Mouse (Mus musculus) forebrain, embryonic 14.5 days (tissue): Measurements from ENCODE around the gene Rpl12. TPM values are rescaled to one million over a fixed set of nuclear protein-coding genes. Genes with fewer than 3 reads are reported as not detected.

Source experiments
- ATAC-seq: fragments of 200-750 bp; cut with Nextera tagmentation; 2 replicates; pipeline ENCODE4 v1.8.0; 2017; ENCODE audit warnings: mild to moderate bottlenecking, moderate library complexity
- DNase-seq: peaks from one replicate; pipeline ENCODE4 v3.0.0-alpha.2; 2015; ENCODE audit warnings: low spot score
- H3K27ac ChIP-seq: fragments of 300-500 bp; sonication (generic); 2 replicates; pipeline ENCODE4 v1.5.1; 2014; ENCODE audit warnings: low read depth, mild to moderate bottlenecking, control low read depth, low read length, moderate library complexity
- H3K27me3 ChIP-seq: fragments of 300-500 bp; sonication (generic); replicated peaks from 2 replicates; pipeline ENCODE4 v1.6.1; 2014; ENCODE audit warnings: low read length, control low read depth, mixed read lengths; ENCODE audit not compliant: control insufficient read depth, insufficient read depth
- H3K36me3 ChIP-seq: fragments of 300-500 bp; sonication (generic); 2 replicates; pipeline ENCODE4 v1.6.1; 2014; ENCODE audit warnings: low read length, control low read depth; ENCODE audit not compliant: control insufficient read depth, insufficient read depth
- H3K4me1 ChIP-seq: fragments of 300-500 bp; sonication (generic); 2 replicates; pipeline ENCODE4 v1.6.1; 2014; ENCODE audit warnings: antibody characterized with exemption, low read length, control low read depth; ENCODE audit not compliant: control insufficient read depth, insufficient read depth
- H3K4me2 ChIP-seq: fragments of 300-500 bp; sonication (generic); 2 replicates; pipeline ENCODE4 v1.6.1; 2014; ENCODE audit warnings: mild to moderate bottlenecking, control low read depth, low read length
- H3K4me3 ChIP-seq: fragments of 300-500 bp; sonication (generic); 2 replicates; pipeline ENCODE4 v1.5.1; 2014; ENCODE audit warnings: low read depth, low read length, control low read depth
- H3K9ac ChIP-seq: fragments of 300-500 bp; sonication (generic); 2 replicates; pipeline ENCODE4 v1.6.1; 2014; ENCODE audit warnings: mild to moderate bottlenecking, low read length, control low read depth, moderate library complexity
- H3K9me3 ChIP-seq: fragments of 300-500 bp; sonication (generic); replicated peaks from 2 replicates; pipeline ENCODE4 v1.6.1; 2016; ENCODE audit warnings: low read length, control low read depth, mixed read lengths; ENCODE audit not compliant: control insufficient read depth
- WGBS: fragments of 180-500 bp; shearing (Covaris S2); extraction: QIAGEN DNeasy Blood & Tissue Kit; methylation state at CpG from one replicate; pipeline ENCODE4 v1.1.7; 2014; 5-methylcytosine and 5-hydroxymethylcytosine counted together
- polyA plus RNA-seq: library from polyadenylated mRNA; unstranded; fragments of >200 nt; fragmentation: Nextera tagmentation; extraction: Ambion mirVana; gene quantifications from 2 replicates; pipeline ENCODE4 v1.2.1, GENCODE M21; 2014

The Rpl12 gene
- polyA plus RNA-seq, 1 experiment from 2014 or later = 128 TPM

DNA sequence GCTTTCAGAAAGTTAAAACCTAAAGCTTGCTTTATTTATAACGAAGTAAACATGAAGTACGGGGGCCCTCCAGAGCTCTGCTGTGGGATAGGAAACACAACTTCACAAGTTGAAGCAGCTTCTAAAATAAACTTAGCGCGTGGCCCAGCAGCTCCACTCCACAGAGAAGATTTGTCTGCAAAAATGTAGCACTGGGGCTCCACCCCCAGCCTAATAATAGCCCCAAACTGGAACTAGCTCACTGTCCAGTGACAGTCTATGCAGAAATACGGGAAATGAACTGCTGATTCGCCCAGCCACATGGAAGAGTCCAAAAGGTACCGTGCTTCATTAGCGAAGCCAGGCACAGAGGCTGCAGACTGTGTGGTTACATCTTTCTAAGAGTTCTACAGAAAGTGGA, 8.0 kb downstream of the Rpl12 start:
- H3K36me3 ChIP-seq = peaks cover 27% of the 10 kb centered on the region
- ATAC-seq (no peak), DNase-seq (no peak)
- H3K4me3 ChIP-seq = no peak overlapping the region
- no peak overlapping the region for H3K9ac ChIP-seq
- peaks cover 6% of the 10 kb centered on the region; the same call in 1 of the 2 replicates for H3K4me1 ChIP-seq
- no peak overlapping the region for H3K27ac ChIP-seq
- 88% methylated on average over 8 of the region's 8 CpGs for WGBS
- no peaks in the 10 kb centered on the region for H3K27me3 ChIP-seq
- H3K9me3 ChIP-seq = no peaks in the 10 kb centered on the region
- no peak overlapping the region for H3K4me2 ChIP-seq

DNA sequence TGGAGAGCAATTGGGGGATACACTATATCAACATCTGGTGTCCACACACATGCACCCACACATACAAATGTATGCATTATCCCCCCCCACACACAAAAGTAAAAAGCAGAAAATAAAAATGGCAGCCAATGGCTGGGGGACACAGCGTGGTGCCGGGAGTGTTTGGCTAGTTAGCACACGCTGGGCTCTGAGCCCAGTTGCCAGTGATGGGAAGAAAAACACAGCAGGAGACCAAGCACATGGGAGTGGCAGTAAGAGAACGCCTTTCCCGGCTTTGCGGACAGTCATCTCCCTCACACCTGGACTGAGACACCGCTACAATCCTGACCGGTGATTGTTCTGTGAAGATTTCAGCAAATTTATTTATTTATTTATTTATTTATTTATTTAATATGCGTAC, 9.9 kb downstream of the Rpl12 start:
- Histone ChIP-seq H3K9ac (no peak overlapping the region), H3K4me3 (no peak overlapping the region), H3K27me3 (no peaks in the 10 kb centered on the region), H3K4me1 (peaks cover 4% of the 10 kb centered on the region; the same call in 1 of the 2 replicates), H3K9me3 (no peaks in the 10 kb centered on the region), H3K27ac (0 out of 2 replicates have a peak overlapping the region, but pooled peaks have one; percentile 9), H3K4me2 (no peak overlapping the region), H3K36me3 (peaks cover 29% of the 10 kb centered on the region)
- ATAC-seq = no peak
- 22% methylated on average over 9 of the region's 9 CpGs for WGBS
- DNase-seq = peak; percentile 82

DNA sequence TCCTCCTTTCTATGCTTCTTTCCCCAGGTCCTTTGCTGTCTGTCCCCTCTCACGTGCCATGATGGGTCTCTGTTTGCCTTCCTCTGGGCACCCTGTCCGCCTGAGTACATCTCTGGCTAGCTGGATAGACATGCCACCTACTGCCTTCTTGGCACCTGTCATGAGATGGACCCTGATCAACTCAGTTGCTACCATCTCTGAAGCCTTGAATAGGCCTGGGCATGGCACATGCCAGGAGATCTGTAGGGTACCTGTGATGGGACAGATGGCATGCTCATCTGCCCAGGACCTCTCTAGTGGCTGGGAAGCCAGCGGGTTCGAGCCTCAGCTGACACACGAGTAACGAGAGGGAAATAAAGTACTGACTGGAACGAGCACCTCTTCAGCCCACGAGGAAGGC, 12.9 kb downstream of the Rpl12 start:
- no peak overlapping the region for H3K4me2 ChIP-seq
- no peaks in the 10 kb centered on the region for H3K4me1 ChIP-seq
- WGBS = 84% methylated on average over 8 of the region's 8 CpGs
- H3K9me3 ChIP-seq = no peaks in the 10 kb centered on the region
- no peak overlapping the region for H3K27ac ChIP-seq
- ATAC-seq = no peak
- no peak overlapping the region for H3K4me3 ChIP-seq
- H3K36me3 ChIP-seq = peaks cover 32% of the 10 kb centered on the region
- H3K9ac ChIP-seq = no peak overlapping the region
- H3K27me3 ChIP-seq = no peaks in the 10 kb centered on the region
- no peak for DNase-seq

DNA sequence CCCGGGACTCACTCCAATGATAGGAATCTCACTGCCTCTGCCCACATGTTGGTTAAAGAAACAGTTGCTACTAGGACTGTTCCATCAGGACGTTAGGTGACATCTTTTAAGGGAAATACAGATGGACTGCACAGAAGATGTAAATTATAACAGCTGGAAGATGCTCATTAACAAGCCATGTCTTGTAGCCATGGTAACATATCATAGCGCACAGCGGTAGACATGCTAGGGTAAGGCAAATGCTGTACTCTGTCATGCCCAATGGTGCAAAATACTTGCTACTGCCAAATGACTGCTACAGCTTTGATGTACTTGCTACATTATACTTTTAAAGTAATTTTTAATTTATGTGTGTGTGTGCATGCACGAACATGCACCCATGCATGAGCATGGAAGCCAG, 15.8 kb downstream of the Rpl12 start:
- Histone ChIP-seq H3K9me3 (no peaks in the 10 kb centered on the region), H3K9ac (no peak overlapping the region), H3K4me2 (no peak overlapping the region), H3K4me1 (peaks cover 4% of the 10 kb centered on the region; the same call in 1 of the 2 replicates), H3K4me3 (no peak overlapping the region), H3K27me3 (no peaks in the 10 kb centered on the region), H3K27ac (peak overlapping the region; percentile 29; the same call in 1 of the 2 replicates), H3K36me3 (peaks cover 32% of the 10 kb centered on the region)
- DNase-seq = peak; percentile 23
- WGBS = 74% methylated on average over 5 of the region's 5 CpGs
- no peak for ATAC-seq

DNA sequence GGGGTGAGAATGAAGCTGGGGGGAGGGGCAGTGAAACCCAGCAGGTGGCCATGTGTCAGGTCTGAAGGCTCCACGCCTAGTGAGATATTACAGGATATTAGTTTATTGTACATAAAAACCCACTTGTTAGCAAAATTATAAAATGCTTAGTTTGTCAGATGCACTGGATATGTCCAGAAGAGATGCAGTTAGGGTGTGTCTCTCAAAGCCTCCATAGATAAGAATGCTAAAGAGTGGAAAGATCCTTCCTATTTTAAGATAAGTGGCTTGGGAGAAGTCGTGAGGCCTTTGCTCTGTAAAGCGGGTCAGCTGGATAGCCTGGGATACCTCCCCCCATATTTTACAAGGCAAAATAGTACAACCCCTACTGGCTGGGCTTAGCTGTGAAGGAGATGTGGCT, 17.3 kb downstream of the Rpl12 start:
- Histone ChIP-seq H3K4me3 (no peak overlapping the region), H3K27me3 (no peaks in the 10 kb centered on the region), H3K9ac (no peak overlapping the region), H3K4me2 (no peak overlapping the region), H3K9me3 (no peaks in the 10 kb centered on the region), H3K4me1 (peaks cover 4% of the 10 kb centered on the region; the same call in 1 of the 2 replicates), H3K27ac (no peak overlapping the region), H3K36me3 (peaks cover 23% of the 10 kb centered on the region)
- WGBS = 76% methylated on average over 3 of the region's 3 CpGs
- DNase-seq (no peak), ATAC-seq (no peak)

DNA sequence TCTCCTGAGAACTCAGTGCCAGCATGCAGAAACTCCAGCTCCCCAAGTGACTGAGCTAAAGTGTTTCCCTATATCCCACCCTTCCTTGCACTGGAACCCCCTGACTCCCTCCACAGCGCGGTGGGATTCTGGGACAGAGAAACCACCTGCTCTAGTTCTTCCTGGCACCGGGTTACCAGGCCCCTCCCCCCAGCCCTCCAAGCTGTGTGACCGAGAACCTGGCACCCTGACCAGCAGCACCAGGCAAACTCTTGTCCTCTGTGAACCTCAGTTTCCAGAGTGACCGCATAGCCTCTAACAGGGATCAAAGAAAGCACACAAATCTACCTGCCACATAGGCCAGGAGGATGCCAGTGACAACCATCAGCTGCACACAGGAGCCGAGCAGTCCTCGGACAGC, 18.3 kb downstream of the Rpl12 start:
- Histone ChIP-seq H3K27me3 (no peaks in the 10 kb centered on the region), H3K4me1 (peaks cover 4% of the 10 kb centered on the region; the same call in 1 of the 2 replicates), H3K27ac (no peak overlapping the region), H3K9me3 (no peaks in the 10 kb centered on the region), H3K36me3 (peaks cover 13% of the 10 kb centered on the region), H3K9ac (no peak overlapping the region), H3K4me3 (no peak overlapping the region), H3K4me2 (no peak overlapping the region)
- ATAC-seq (no peak), DNase-seq (no peak)
- 87% methylated on average over 7 of the region's 7 CpGs for WGBS

DNA sequence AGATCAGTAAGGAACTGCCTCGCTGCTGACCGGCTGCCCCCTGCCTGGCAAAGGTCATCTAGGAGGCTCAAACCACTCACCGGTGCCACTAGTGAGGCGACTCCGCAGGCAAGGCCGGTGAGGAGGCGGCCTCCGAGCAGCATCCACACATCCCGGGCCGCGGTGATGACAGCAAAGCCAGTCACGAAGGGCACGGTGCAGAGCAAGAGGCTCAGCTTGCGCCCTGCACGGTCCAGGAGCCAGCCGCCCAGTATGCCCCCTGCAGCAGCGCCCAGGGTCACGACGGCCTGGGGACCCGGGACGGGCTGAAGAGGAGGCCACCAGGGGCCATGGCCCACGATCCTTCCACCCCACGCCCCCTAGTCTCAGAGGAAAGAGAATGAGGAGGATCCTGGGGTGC, 19.9 kb downstream of the Rpl12 start:
- ATAC-seq = peak; percentile 15
- H3K36me3 ChIP-seq = 0 out of 2 replicates have a peak, but pooled peaks cover 3% of the 10 kb centered on the region
- H3K4me1 ChIP-seq = peaks cover 4% of the 10 kb centered on the region; the same call in 1 of the 2 replicates

DNA sequence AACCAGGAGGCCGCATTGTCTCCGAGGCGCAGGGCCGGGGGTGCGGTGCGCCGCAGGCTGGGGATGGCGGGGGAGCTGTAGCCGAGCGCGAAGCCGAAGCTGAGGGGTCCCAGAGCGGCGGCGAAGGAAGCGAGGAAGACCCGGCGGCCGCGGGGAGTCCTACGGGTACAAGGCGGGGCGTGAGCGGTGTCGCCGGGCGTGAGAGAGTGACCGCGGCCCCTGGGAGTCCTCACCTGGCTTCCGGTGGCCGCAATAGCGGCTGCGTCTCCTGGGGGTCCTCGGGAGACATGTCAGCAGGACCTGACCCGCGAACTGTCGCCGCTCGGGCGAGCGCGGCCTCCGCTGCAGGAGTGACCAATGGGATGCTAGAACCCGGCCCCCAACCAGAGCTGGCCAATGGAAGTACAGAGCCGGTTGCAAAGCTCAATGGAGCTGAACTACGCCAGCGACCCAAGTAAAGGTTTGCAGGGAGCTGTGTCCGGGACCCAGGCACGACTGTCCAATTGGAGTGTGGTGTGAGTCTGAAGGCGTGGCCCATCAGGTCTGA, 20.4 kb downstream of the Rpl12 start, which contains the start of gene Slc2a8:
Gene Slc2a8, minus strand, starts transcription at position 359 of the 547 bp plus-strand sequence.
- DNase-seq = peak; percentile 96
- Histone ChIP-seq H3K27me3 (no peaks in the 10 kb centered on the region), H3K4me3 (peak within 1 kb of the TSS; percentile 68), H3K4me1 (peaks cover 4% of the 10 kb centered on the region; the same call in 1 of the 2 replicates), H3K36me3 (0 out of 2 replicates have a peak, but pooled peaks cover 3% of the 10 kb centered on the region), H3K9ac (peak within 1 kb of the TSS; percentile 86), H3K4me2 (peak within 1 kb of the TSS; percentile 99), H3K9me3 (no peaks in the 10 kb centered on the region), H3K27ac (peak within 1 kb of the TSS; percentile 33; the same call in 1 of the 2 replicates)
- WGBS = under 1% methylated on average over 50 of the region's 50 CpGs
- peak; percentile 98 for ATAC-seq

More for the DNA sequence above, 19.9 kb downstream of the Rpl12 start:
- peak overlapping the region; percentile 33; the same call in 1 of the 2 replicates for H3K27ac ChIP-seq
- peak; percentile 8 for DNase-seq
- peak overlapping the region; percentile 99 for H3K4me2 ChIP-seq
- H3K9ac ChIP-seq = peak overlapping the region; percentile 86
- peak overlapping the region; percentile 68 for H3K4me3 ChIP-seq
- H3K9me3 ChIP-seq = no peaks in the 10 kb centered on the region
- H3K27me3 ChIP-seq = no peaks in the 10 kb centered on the region
- under 1% methylated on average over 22 of the region's 23 CpGs for WGBS

DNA sequence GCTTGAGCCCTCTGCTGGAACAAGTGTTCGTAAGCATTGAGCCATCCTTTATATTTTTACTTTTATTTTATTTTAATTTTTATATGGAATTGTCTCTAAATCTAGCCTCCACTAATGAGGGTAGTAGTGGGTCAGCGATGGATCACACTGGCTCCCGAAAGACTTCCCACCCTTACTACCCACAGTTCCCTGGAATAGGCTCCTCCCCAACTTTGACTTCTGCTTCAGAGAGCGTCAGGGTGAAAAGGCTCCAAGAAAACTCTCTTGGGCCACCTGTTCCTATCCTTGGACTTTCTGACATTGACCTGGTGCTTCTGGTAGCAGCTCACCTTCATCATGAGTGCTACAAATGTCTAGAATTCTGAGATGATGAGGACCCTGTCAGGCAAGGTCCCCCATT, 21.3 kb downstream of the Rpl12 start:
- ATAC-seq (no peak), DNase-seq (no peak)
- Histone ChIP-seq H3K9me3 (no peaks in the 10 kb centered on the region), H3K4me2 (peak overlapping the region; percentile 99), H3K4me3 (peak overlapping the region; percentile 68), H3K27ac (no peak overlapping the region), H3K27me3 (no peaks in the 10 kb centered on the region), H3K36me3 (0 out of 2 replicates have a peak, but pooled peaks cover 3% of the 10 kb centered on the region), H3K9ac (no peak overlapping the region), H3K4me1 (peaks cover 4% of the 10 kb centered on the region; the same call in 1 of the 2 replicates)
- WGBS = 2% methylated on average over 4 of the region's 4 CpGs
